Mouse (Mus musculus): ENCODE measurements around the gene Gm572. TPM values are rescaled to one million over a fixed set of nuclear protein-coding genes. Genes with fewer than 3 reads are reported as not detected.
A peak's percentile ranks its signal among the peaks of the same experiment; 100 is the strongest.

The Gm572 gene
- not detected in 2 replicates for polyA plus RNA-seq (2012; ENCODE audit: insufficient read depth, insufficient read length, low replicate concordance, missing spikeins)

- WGBS, result 64% methylated on average over 15 of the region's 15 CpGs
- Histone ChIP-seq H3K4me1 (ENCODE audit: control insufficient read depth, insufficient read depth, low read length) (peaks cover 4% of the 10 kb centered on the region), H3K4me3 (ENCODE audit: insufficient read depth, low read depth, low read length) (0 out of 2 replicates have a peak within 1 kb of the TSS, but pooled peaks have one; percentile 2), H3K27ac (ENCODE audit: insufficient read depth, low read depth, low read length) (no peak within 1 kb of the TSS)
- no peak for TF ChIP-seq CTCF (IDR thresholded peaks at IDR 0.05; ENCODE audit: insufficient read depth, low read depth, low read length)
- no peak for TF ChIP-seq POLR2A (IDR thresholded peaks at IDR 0.05; ENCODE audit: insufficient read depth, low read depth, low read length)
These were observed at the start of gene Gm572 for GRCm38 (mm10) chr4:148643291-148644156. TSS of gene Gm572 (plus strand) at chr4:148643317.

GRCm38 (mm10) chr4:148593996-148594395 lies 49.1 kb upstream of the Gm572 start:
- Histone ChIP-seq H3K4me1 (ENCODE audit: control insufficient read depth, insufficient read depth, low read length) (peaks cover 25% of the 10 kb centered on the region), H3K4me3 (ENCODE audit: insufficient read depth, low read depth, low read length) (no peak overlapping the region), H3K27ac (ENCODE audit: insufficient read depth, low read depth, low read length) (no peak overlapping the region)
- TF ChIP-seq POLR2A (IDR thresholded peaks at IDR 0.05; ENCODE audit: insufficient read depth, low read depth, low read length), result no peak
- no peak for TF ChIP-seq CTCF (IDR thresholded peaks at IDR 0.05; ENCODE audit: insufficient read depth, low read depth, low read length)
- WGBS, result 94% methylated on average over 11 of the region's 11 CpGs

DNA sequence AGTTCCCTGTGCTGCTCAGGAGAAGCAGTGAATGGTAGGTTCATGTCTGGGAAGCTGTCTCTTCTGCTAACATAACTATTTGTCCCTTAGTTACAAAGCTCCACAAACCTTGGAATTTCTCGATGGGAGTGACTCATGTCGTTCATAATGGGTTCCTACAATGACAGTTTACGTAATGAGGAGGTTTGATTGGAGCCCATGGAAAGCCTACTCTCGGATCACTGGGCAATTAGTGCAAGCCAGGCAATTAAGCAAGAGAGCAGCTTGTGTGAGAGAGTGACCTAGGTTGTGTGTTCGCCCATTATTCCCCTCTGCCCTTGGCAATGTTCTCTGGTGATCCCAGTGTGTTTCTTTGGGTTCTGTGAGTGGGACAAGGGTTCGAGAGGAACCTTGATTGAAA lies 47.2 kb upstream of the Gm572 start:
- 50% methylated on average over 6 of the region's 6 CpGs for WGBS
- TF ChIP-seq POLR2A (IDR thresholded peaks at IDR 0.05; ENCODE audit: insufficient read depth, low read depth, low read length) (no peak), CTCF (IDR thresholded peaks at IDR 0.05; ENCODE audit: insufficient read depth, low read depth, low read length) (no peak)
- Histone ChIP-seq H3K27ac (ENCODE audit: insufficient read depth, low read depth, low read length) (no peak overlapping the region), H3K4me3 (ENCODE audit: insufficient read depth, low read depth, low read length) (no peak overlapping the region), H3K4me1 (ENCODE audit: control insufficient read depth, insufficient read depth, low read length) (peaks cover 22% of the 10 kb centered on the region)

DNA sequence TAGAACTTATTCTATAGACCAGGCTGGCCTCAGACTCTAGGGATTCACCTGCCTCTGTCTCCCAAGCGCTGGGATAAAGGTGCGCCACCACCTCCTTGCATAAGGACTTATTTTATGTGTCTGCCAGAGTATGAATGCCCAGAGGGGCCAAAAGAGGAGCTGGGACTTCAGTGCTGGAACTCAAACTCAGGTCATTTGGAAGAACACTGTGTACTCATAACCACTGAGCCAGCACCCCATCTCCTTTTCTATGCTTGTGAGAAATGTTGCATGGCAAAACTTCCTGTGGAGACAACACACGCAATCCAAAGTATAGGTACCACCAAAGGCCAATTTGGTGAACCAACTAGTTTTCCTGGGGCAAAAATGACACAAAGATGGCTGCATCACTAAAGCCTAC lies 46.4 kb upstream of the Gm572 start:
- 92% methylated on average over 3 of the region's 3 CpGs for WGBS
- Histone ChIP-seq H3K27ac (ENCODE audit: insufficient read depth, low read depth, low read length) (no peak overlapping the region), H3K4me1 (ENCODE audit: control insufficient read depth, insufficient read depth, low read length) (peaks cover 22% of the 10 kb centered on the region), H3K4me3 (ENCODE audit: insufficient read depth, low read depth, low read length) (no peak overlapping the region)
- TF ChIP-seq CTCF (IDR thresholded peaks at IDR 0.05; ENCODE audit: insufficient read depth, low read depth, low read length), result no peak
- no peak for TF ChIP-seq POLR2A (IDR thresholded peaks at IDR 0.05; ENCODE audit: insufficient read depth, low read depth, low read length)

GRCm38 (mm10) chr4:148598826-148599225 lies 44.3 kb upstream of the Gm572 start:
- Histone ChIP-seq H3K27ac (ENCODE audit: insufficient read depth, low read depth, low read length) (no peak overlapping the region), H3K4me1 (ENCODE audit: control insufficient read depth, insufficient read depth, low read length) (peaks cover 15% of the 10 kb centered on the region), H3K4me3 (ENCODE audit: insufficient read depth, low read depth, low read length) (no peak overlapping the region)
- WGBS, result 96% methylated on average over 12 of the region's 12 CpGs
- TF ChIP-seq CTCF (IDR thresholded peaks at IDR 0.05; ENCODE audit: insufficient read depth, low read depth, low read length) (no peak), POLR2A (IDR thresholded peaks at IDR 0.05; ENCODE audit: insufficient read depth, low read depth, low read length) (no peak)

DNA sequence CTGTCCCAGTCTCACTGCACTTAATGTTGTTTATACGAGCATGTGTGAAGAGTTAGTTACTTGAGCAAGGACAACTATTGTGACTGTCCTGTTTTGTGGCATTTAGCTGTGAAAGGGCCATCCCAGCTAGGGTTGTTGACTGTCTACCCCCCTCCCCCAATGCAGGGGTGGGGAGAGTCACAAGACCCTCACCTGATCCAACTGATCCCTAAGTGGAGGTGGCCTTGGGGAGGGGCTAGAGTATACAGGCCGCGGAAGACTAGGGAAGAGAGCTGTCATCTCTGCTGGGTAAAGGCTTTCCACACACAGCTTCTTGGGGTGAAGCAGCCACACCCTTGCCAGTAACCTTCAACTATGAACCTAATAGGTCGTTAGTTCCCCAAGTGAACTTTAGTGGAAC lies 42.8 kb upstream of the Gm572 start:
- WGBS, result 94% methylated on average over 4 of the region's 4 CpGs
- Histone ChIP-seq H3K4me3 (ENCODE audit: insufficient read depth, low read depth, low read length) (no peak overlapping the region), H3K27ac (ENCODE audit: insufficient read depth, low read depth, low read length) (no peak overlapping the region), H3K4me1 (ENCODE audit: control insufficient read depth, insufficient read depth, low read length) (peaks cover 23% of the 10 kb centered on the region)
- TF ChIP-seq POLR2A (IDR thresholded peaks at IDR 0.05; ENCODE audit: insufficient read depth, low read depth, low read length), result no peak
- TF ChIP-seq CTCF (IDR thresholded peaks at IDR 0.05; ENCODE audit: insufficient read depth, low read depth, low read length), result no peak

DNA sequence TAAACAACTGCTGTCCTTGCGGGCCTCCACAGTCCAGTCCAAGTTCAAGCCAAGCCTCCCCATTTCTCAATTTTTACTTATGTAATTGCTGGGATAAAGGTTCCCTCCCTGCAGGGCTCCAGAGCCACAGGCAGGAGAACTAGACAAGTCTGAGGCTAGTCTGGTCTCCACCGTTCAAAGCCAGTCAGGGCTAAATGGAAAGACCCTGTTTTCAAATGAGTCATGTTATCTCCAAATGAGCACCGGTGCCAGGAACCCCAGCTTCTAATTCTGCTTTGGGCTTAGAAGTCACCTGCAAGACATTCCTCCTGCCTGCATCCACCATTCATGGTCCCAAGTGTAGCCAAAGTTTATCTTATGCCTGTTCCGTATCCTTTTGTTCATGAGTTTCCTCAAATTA lies 41.2 kb upstream of the Gm572 start:
- peaks cover 23% of the 10 kb centered on the region for H3K4me1 ChIP-seq (ENCODE audit: control insufficient read depth, insufficient read depth, low read length)
- H3K4me3 ChIP-seq (ENCODE audit: insufficient read depth, low read depth, low read length), result no peak overlapping the region
- no peak overlapping the region for H3K27ac ChIP-seq (ENCODE audit: insufficient read depth, low read depth, low read length)
- 63% methylated on average over 4 of the region's 4 CpGs for WGBS
- TF ChIP-seq POLR2A (IDR thresholded peaks at IDR 0.05; ENCODE audit: insufficient read depth, low read depth, low read length), result no peak
- TF ChIP-seq CTCF (IDR thresholded peaks at IDR 0.05; ENCODE audit: insufficient read depth, low read depth, low read length), result no peak

DNA sequence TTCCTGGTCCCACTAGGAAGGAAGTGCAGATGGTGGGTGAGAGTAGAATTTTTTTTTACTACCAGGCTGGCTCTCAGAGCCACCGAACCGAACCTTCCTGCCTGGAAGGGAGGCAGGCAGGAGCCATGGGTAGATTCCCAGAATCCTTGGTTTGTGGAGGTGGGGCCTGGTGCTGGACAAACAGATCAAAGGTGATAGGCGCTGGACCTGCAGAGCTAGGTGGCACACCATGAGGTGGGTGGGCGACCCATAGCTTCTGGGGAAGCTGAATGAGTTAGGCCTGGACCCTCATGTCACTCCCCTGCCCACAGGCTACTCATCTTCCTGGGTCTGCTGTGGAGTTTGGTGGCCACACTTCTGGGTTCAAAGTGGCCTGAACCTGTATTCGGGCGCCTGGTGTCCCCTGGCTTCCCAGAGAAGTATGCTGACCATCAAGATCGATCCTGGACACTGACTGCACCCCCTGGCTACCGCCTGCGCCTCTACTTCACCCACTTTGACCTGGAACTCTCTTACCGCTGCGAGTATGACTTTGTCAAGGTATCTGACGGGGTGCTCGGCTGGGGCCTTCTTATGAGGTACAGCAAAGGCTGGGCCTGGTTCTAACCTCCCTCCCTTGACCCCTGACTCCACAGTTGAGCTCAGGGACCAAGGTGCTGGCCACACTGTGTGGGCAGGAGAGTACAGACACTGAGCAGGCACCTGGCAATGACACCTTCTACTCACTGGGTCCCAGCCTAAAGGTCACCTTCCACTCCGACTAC lies 40.6 kb upstream of the Gm572 start, which contains the start of gene Masp2:
Gene Masp2 (plus strand): TSS at position 198 of the 764 bp plus-strand sequence.
- TF ChIP-seq POLR2A (IDR thresholded peaks at IDR 0.05; ENCODE audit: insufficient read depth, low read depth, low read length), result no peak
- no peak for TF ChIP-seq CTCF (IDR thresholded peaks at IDR 0.05; ENCODE audit: insufficient read depth, low read depth, low read length)
- Histone ChIP-seq H3K4me3 (ENCODE audit: insufficient read depth, low read depth, low read length) (no peak within 1 kb of the TSS), H3K27ac (ENCODE audit: insufficient read depth, low read depth, low read length) (no peak within 1 kb of the TSS), H3K4me1 (ENCODE audit: control insufficient read depth, insufficient read depth, low read length) (peaks cover 23% of the 10 kb centered on the region)
- 89% methylated on average over 14 of the region's 14 CpGs for WGBS

All from olfactory bulb, adult 2 months (tissue).